Mouse (Mus musculus): ENCODE measurements at regions not wholly inside any gene's neighbourhood (a gene's known extent, or its start where the extent isn't known, plus 50 kb on each side); places are given as distances from the start of the nearest gene placed in this dataset.

DNA sequence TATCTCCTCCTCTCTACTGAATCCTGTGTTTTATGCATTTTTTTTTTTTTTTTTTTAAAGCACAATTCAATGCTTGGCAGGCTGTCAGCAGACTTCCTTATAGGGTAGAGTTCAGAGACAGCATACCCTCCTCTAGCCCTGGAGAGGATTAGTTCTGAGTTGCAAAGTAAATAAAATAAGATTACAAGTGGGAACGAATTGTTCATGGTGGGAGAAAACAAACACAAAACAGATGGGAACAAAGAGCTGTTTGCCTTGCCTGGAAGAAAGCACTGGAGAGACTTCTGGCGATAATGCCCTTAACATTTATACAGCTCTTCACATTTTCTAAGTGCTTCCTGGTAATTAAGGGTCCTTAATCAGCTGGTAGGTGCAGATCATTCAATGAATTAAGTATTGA lies 254.6 kb downstream of the Lmo7 start:
- no peaks in the 10 kb centered on the region for H3K36me3 ChIP-seq
- H3K27ac ChIP-seq (replicated peaks): no peak overlapping the region
- H3K4me3 ChIP-seq (replicated peaks): no peak overlapping the region
- no peaks in the 10 kb centered on the region for H3K27me3 ChIP-seq (replicated peaks)
- no peaks in the 10 kb centered on the region for H3K4me1 ChIP-seq
- 17% methylated on average over 2 of the region's 2 CpGs for WGBS
- ATAC-seq (ENCODE audit: low FRiP score): no peak
- H3K9ac ChIP-seq (replicated peaks): no peak overlapping the region
- no peaks in the 10 kb centered on the region for H3K9me3 ChIP-seq (replicated peaks)
- no peak overlapping the region for H3K4me2 ChIP-seq
